Mouse (Mus musculus) monocyte, adult 2 months (primary cell): Measurements from ENCODE around the gene Tchp.

ENCODE experiments used
- DNase-seq, 2 experiments: peaks; one replicate each; pipeline ENCODE4 v3.0.0; 2022; ENCODE audit warnings: low spot score in 2 of 2, low read depth in 1 of 2

The Tchp gene

DNA sequence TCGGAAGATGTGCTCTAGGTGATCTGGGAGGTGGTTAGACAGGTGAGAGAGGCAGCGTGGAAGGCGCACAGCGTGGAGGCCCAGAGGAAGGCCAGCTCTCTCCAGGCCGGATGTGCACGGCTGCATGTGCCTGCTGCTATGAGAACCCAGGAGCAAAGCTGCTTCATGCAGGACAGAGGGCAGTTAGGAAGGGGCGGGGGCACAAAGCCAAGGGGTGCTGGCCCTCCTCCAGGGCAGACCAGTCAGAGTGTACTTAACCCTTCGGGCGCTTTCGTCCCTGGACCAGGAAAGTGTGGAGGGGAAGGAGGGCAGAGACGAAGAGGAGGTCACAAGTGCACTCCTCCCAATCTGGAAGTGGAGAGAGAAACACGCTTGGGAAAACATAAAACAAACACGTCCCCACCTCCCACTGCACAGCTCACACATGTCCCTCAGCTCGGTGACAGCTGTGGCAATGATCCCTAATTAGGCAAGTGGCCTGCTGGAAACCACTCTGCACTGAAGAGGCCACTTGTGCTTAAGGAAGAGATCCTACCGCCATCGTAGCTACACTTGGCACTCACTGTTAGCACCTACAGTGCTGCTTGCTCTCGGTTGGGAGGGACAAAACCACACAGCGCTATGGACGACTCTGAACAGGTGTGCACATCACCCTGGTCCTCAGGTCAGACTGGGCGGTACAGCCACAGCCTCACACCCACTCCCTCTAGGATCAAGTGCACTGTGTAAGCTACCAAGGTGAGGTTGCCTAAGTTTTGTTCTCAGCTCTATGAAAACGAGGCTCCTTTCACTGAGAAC lies 29.7 kb downstream of the Tchp start:
- no peak for DNase-seq

DNA sequence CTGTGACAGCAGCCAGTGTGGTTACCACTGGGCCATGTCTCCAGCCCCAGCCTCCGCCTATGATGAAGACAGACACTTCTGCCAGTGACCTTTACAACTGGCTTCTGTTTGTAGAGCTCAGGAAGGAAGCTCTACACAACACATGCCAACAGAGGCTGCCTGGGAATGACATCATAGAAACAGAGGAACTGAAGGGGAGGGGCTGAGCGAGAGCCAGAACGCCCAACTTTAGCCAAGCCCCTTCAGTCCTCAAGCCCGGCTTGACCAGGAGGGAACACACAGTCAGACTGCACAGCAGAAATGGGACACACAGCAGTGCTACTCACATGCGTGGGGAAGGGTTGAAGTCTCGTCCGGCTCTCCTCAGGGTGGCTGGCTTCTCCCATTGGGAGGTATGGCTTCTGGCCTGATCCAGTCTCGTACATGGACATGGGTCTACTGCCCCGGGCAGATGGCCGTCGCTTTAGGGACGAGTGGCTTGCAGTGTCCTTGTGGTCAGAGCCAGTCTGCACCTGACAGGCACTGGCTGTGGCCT lies 31.2 kb downstream of the Tchp start:
- no peak for DNase-seq

DNA sequence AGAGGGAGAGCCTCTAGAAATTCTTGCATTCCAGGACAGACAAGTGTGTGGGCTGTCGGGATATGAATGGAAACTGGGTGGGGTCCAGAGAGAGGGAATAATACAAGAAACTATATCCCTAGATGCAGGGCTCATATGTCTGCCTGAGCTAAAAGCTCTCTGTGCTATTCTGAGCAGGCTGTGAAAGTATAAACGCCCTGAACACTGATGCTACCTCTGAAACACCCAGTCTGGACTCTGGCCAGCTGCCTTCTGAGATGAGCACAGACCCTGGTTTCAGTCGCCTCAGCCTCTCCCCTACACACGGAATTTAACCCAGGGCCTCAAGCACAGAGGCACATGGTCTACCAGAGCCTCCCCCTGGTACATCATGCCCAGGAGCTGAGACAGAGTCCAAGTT lies 33.0 kb downstream of the Tchp start:
- no peak for DNase-seq

DNA sequence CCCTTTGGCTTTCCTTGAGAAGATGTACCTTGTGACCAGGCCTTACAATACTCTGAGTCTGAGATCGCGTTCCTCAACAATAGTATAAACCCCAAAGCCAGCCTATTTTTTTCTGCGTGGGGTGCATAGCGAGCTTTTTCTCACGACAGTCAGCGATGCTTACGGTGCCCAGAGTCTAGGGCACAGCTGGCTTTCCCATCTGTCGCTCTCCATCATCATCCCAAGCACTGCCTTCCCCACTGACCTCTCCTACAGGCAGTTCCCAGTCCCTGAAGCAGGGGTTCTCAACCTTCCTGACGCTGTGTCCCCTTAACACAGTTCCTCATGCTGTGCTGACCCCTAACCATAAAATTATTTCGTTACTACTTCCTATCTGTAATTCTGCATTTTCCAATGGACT lies 35.0 kb downstream of the Tchp start:
- DNase-seq = no peak

DNA sequence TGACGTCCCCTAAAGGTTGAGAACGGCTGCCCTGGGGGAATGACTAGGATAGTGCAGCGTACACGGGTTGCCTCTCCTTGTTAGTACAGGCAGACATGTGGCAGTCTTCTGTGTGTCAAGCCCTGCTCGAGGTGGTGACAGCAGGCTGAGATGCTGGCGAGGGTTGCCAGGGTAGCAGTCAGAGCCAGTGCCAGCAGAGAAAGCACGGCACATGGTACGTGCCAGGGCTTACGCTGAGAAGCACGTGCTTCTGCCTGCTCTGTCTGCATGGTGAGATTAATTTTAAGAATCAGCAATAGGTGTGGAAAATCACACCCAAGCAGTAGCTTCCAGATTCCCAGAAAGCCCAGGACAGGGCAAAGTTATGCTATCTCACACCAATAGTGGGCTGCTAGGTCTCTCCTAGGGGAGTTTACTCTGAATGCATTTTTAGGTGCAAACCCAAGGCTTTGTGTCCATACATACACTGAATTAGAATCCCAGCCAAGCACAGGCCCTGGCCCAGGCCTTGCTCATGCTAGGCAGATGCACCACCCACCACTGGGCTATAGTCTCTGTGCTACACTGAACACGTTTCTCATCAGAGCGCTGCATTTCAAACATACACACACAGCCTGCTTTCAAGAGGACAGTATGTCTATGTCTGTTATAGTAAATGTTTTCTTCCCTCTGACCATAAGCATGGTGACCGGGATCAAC lies 35.6 kb downstream of the Tchp start:
- no peak for DNase-seq

DNA sequence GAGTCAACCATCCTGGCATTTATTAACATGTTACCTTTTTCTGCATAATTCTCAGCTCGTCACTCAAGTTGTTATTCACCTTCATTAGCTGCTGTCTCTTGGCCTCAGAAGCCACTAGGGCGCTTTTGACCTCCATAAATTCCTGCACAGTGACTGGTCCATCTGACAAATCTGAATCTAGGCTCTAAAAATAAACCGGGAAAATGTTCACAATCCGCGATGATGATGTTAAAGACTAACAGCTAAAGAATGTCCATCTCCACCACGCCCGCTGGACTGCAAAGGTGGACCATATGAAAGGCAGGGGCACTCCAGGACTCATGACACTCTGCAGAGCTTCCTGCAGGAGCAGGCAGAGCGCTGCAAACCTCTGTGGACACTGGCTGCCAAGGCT lies 36.1 kb downstream of the Tchp start:
- DNase-seq = no peak

DNA sequence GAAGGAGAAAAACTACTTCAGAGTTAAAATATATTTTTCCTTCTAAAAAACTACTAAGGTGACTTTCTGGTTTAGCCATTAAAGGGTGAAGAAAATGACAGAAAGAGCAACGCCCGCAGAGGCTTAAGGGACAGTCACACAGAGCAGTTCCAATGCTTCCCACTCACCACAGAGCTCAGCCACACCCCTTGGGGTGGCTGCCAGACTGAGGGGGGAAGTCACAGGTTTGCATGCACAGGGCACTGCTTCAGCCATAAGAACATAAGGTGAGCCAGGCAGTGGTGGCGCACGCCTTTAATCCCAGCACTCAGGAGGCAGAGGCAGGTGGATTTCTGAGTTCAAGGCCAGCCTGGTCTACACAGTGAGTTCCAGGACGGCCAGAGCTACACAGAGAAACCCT lies 38.0 kb downstream of the Tchp start:
- DNase-seq = no peak

DNA sequence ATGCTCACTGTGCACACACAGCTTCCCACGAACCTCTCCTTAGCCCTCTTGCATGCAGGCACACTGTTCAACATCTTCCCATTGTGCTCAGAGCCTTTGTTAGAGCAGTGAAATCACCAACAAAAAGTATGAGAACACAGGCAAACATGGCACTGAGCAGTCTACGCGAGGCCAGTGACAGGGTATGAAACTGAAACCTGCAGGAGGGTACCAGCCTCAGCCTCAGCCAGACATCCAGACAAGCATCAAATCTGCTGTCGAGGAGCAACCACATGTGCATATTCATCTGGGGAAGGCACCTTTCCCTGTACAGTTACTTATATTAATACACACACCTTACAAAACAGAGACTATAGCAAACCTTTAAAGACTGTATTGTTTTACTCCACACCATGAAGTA lies 39.3 kb downstream of the Tchp start:
- no peak for DNase-seq

DNA sequence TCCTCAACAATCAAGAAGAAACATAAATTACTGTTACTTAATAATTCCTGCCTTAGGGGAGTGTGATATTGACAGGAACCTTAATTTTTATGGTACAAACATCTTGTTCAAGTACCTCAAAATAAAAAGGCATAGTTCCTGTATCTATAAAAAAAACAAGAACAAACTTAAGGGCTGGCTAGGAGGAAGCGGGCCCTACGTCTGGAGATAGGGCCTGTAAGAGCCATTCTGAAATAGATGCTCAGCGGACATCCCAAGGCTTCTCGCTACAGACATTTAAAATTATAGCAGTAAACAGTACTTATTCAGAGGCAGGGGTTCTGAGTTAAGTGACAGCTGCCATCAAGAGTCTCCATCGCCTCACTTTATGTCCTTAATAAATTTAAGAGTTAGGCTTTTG lies 40.0 kb downstream of the Tchp start:
- DNase-seq = no peak

DNA sequence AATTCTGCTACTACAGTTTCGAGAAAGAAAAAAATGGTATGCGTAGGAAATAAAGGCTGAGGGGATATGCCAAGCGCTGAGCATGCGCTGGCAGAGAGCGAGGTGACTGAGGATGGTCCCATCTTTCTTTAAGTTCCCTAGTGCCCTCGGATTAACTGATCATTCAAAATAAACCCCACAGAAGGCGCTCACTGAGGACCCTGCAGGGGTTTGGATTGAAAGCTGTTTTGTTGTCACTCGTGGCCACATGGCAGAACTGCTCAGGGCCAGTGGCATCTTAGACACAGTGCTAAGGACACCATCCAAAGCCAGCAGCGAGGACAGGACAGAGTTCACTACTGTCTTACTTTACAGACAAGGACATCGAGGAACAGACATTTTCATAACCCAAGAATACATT lies 42.8 kb downstream of the Tchp start:
- DNase-seq = no peak

DNA sequence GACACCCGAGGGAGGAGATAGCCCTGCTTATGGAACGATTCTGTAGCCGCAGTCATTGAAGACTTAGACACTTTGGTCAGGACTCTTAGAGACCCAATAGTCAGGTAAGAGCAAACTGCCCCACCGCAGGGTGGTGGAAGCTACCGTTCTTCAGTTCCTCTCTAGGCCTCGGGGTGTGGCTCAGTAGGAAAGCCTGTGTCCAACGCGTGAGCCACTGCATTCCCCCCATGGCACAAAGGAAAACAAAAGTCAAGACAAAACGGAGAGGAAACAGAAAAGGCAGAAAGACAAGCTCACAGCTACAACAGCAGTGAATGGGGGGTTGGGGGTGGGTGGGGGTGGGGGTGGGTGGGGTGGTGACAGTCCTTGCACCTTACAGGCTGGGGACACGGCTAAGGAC lies 44.8 kb downstream of the Tchp start:
- DNase-seq = no peak

DNA sequence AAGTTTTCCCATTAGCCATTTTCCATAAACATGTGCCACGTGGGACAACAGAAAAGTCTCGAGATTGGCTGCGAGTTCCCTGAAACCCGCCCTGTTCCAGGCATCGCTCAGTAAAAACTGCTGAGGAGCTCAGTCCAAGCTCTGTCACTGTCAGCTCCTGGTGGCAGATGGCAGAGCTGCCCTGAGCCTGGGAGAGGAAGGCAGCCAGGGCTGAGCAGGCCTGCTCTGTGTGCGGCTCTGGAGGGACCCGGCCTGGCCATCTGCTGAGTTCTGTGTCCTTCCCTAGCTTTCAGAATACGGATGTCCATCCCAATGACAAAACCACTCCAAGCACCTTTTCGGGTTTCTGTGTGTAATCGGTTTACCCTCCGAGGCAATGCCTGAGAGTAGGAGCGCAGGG lies 45.8 kb downstream of the Tchp start:
- no peak for DNase-seq

DNA sequence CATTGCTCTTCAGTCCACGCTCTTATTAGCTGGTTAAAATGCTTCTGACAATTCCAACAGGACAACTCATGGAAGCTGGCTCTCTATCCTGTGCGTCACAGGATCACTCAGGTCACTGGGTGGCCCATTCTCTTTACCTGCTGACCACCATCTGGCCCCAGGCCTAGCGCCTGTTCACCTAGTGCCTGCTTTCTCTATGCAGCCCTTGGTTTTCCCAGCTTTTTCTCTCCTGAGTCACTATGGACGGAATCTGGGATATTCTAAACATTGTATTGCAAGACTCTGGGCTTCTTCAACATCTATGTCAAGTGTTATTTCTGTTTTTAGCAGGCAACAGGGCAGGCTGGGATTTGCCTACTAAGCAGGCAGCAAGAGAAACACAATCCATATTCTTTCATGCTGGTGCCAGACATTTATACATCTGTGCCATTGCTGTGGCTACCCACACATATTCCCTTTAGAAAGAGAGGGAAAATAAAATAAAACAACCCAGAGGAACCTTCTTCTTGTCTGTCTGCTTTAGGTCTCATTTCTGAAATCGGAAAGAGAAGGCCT lies 52.1 kb downstream of the Tchp start:
- DNase-seq = no peak

DNA sequence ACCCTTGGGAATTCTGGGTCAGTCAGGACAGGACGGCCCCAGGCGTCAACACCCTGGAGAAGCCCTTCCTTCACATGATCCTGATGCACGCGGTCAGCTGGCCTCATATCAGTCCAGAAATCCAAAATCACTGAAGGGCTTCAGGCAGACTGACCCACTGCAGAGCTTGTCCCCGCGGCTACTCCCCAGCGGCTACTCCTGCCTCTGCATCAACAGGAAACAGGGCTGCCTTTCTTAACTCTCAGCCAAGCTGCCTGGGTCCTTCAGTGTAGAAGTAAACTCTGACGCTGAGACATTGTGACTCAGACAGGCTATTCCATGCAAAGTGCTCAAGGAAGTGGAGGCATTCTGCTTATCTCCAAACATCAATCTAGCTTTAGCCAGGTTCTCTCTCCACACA lies 54.4 kb downstream of the Tchp start:
- no peak for DNase-seq

DNA sequence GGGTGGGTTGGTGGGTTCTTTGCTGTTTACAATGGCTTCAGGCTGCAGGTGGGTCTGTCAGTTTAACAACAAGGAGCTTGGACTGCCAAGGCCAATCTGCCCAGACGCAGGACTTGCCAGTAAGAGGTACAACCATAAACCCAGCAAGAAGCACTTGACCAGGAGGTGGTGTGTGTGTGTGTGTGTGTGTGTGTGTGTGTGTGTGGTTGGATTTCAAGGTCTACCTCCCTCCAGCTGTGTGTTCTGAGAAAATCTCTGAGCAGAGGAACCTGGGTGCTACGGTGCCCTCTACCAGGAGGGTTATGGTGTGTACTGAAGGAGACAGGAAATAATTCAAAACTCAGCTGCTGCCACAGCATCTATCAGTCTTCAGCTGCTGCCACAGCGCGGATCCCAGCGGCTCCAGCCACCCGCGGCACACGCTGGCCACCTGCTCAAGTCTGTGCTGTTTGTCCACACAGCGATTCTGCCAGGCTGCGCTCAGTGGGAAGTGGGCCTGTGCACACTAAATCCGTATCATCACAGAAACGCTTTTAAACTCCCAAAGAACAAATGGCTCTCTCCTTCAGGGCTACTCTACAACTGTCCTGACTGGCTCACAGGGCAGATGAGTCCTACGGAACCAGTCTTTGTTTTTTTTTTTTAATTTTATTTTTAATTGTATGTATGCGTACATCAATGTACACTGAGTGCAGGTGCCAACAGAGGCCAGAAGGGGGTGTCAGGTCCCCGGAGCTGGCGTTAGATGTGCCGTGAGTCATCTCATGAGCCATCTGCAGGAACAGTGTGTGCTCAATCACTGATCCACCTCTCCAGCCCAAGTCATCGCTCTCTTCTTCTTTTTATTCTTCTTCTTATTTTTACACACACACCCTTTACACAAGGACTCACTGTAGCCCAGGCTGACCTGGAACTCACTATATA lies 57.5 kb downstream of the Tchp start:
- no peak for DNase-seq

DNA sequence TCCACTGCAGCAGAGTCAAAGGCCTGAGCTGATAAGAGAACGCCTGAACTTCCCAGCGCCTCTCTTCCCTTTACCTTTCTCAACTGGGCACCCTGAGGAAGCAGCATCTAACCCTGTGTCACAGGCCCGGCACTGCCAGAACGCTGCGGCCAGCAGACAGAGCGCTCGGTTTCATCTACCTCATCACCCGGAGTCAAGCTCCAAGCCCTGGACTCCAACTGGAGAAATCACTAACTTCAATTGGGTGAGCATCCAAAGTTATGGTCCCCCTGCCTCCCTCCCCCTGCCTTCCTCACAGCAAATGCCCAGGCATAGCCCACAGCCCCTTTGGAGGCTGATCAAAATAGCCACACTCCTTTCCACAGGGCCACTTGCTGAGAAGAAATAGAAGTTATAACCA lies 59.1 kb downstream of the Tchp start:
- DNase-seq = no peak

DNA sequence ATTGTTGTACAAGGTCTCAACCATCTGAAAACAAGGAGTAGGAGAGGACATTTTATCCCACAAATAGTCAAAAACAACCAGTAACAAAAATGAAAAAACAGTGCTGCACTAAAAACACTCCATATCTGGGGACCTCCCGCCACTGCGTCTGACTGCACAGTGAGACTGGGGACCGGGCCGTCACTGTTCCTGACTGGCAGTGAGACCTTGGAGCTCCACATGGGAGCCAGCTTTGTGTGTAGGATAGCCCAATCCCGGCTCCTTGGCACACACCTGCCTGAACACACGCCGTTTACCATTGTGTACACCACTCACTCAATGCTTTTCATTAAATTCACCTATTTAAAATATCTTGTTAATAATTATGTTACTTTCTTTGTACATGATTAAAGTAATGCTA lies 59.6 kb downstream of the Tchp start:
- no peak for DNase-seq

DNA sequence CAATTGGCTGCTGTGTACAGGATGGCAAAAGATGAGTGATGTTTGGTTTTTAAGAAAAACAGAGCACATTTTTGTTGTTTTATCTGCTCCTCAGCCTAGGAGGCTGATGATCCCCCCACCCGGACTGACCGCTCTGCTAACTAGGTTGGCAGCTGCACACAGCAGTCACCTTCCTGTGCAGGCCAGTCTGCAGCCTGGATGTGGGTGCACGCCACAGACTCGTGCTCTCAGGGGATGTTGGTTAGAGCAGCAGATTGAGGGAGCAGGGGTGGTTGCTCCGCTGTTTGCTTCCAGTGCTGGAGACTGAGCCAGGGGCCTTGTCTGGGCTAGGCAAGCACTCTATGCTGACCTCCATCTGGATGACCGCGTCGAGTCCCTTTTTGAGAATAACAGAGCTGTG lies 62.2 kb downstream of the Tchp start:
- DNase-seq = no peak

DNA sequence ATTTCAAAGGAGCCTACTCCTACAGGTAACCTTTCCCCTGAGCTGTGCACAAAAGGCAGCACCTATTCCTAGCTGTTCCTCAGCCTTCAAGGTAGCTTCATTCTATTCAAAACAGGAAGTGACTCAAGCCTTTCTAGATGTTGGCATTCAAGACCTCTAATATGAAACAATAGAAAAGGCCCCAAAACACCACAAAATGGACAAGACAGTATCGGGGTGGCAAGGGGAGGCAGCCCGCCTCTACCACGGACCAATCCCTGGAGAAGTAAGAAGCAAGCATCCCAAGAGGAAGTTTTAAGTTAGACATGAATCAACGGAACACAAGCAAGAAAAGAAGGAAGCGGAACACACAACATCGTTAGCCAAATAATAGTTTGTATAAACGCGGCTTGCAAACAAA lies 64.2 kb downstream of the Tchp start:
- DNase-seq = no peak
